Mouse (Mus musculus): ENCODE data around the gene Rps17. TPM values are rescaled to one million over a fixed set of nuclear protein-coding genes. Genes with fewer than 3 reads are reported as not detected.

The Rps17 gene
- polyA plus RNA-seq (2012), result 31.7 and 36.7 TPM in 2 replicates

- Histone ChIP-seq H3K4me1 (ENCODE audit: control insufficient read depth) (peaks cover 38% of the 10 kb centered on the region), H3K36me3 (ENCODE audit: control insufficient read depth) (peaks cover 47% of the 10 kb centered on the region), H3K4me3 (replicated peaks) (peak within 1 kb of the TSS; percentile 90), H3K9me3 (ENCODE audit: control insufficient read depth, low read length) (no peaks in the 10 kb centered on the region), H3K27me3 (ENCODE audit: control insufficient read depth) (peaks cover 6% of the 10 kb centered on the region; the same call in 1 of the 2 replicates)
- TF ChIP-seq GATA1 (IDR thresholded peaks at IDR 0.05; ENCODE audit: low read length) (no peak), TAL1 (IDR thresholded peaks at IDR 0.05; ENCODE audit: low read length) (no peak)
These were observed at the start of gene Rps17 for GRCm38 (mm10) chr7:81344544-81345446. Rps17 (minus strand) TSS chr7:81345254.

DNA sequence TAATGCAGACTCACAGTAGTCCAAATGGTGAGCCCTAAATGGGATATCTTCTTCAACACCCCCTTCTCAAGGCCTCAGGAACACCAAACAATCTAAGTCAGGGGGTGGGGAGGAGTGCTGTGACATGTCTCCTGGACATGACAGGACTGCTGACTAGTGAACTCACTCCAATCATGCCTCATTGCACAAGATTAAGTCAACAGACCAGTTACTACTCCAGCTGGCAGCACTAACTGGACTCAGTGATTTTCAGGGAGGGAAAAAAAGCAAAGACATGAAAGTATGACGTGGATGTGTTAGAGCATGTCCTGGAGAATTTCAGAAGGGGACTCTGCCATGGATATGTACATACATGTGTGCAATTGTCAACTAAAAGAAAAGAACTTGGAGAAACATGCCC is 34.3 kb upstream of the Rps17 start:
- no peaks in the 10 kb centered on the region for H3K9me3 ChIP-seq (ENCODE audit: control insufficient read depth, low read length)
- TF ChIP-seq TAL1 (IDR thresholded peaks at IDR 0.05; ENCODE audit: low read length), result no peak
- TF ChIP-seq GATA1 (IDR thresholded peaks at IDR 0.05; ENCODE audit: low read length), result no peak
- H3K4me3 ChIP-seq (replicated peaks), result no peak overlapping the region
- H3K4me1 ChIP-seq (ENCODE audit: control insufficient read depth), result no peaks in the 10 kb centered on the region
- H3K36me3 ChIP-seq (ENCODE audit: control insufficient read depth), result no peaks in the 10 kb centered on the region
- no peaks in the 10 kb centered on the region for H3K27me3 ChIP-seq (ENCODE audit: control insufficient read depth)

DNA sequence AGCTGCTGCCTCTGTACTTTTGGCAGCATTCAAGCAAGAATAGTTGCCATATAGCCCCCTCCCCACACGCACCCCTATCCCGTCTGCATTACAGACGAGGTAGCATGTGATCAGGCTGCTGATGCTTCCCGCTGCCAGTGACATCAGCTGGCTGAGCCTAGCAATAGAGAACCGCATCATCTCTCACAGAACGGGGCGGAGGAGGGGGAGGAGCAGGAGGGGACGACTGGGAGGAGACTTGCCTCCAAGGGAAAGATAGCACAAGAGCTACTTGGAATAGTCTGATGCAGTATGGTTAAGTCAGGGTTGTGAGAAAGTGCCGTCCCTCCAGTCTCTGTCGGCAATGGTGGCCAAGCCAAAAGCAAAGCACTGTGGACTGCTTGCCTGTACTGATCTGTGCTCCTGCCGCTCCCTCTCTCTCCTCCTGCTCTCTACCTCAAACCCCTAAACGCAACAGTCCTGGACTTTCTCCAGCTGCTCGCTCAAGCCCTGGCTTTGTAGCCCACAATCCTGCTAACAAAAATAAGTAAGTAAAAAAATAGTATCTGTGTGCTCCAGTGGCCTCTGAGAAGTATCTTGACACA is 27.4 kb upstream of the Rps17 start:
- TF ChIP-seq GATA1 (IDR thresholded peaks at IDR 0.05; ENCODE audit: low read length) (no peak), TAL1 (IDR thresholded peaks at IDR 0.05; ENCODE audit: low read length) (no peak)
- Histone ChIP-seq H3K36me3 (ENCODE audit: control insufficient read depth) (no peaks in the 10 kb centered on the region), H3K9me3 (ENCODE audit: control insufficient read depth, low read length) (no peaks in the 10 kb centered on the region), H3K4me3 (replicated peaks) (no peak overlapping the region), H3K4me1 (ENCODE audit: control insufficient read depth) (peaks cover 2% of the 10 kb centered on the region; the same call in 1 of the 2 replicates), H3K27me3 (ENCODE audit: control insufficient read depth) (peaks cover 10% of the 10 kb centered on the region)

DNA sequence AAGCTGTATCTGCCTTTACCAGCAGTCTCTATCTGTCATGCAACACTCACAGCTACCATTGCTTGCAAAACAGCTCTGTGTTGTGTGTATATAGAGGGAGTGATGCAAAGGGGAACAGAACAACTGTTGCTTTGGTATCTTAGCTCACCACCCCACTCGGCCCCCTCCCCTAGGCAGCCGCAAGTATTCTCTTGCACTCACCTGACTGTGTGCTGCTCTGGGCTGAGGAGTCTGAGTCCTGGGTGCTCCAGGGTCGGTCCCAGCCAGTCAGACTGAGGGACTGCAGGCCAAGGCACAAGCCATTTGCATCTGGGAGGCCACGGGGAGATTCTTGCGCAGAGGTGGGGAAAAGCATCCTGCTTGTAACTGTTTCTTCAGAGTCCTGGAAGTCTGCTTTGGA is 26.8 kb upstream of the Rps17 start:
- no peaks in the 10 kb centered on the region for H3K9me3 ChIP-seq (ENCODE audit: control insufficient read depth, low read length)
- no peaks in the 10 kb centered on the region for H3K36me3 ChIP-seq (ENCODE audit: control insufficient read depth)
- H3K4me1 ChIP-seq (ENCODE audit: control insufficient read depth), result peaks cover 2% of the 10 kb centered on the region; the same call in 1 of the 2 replicates
- no peak overlapping the region for H3K4me3 ChIP-seq (replicated peaks)
- no peak for TF ChIP-seq TAL1 (IDR thresholded peaks at IDR 0.05; ENCODE audit: low read length)
- no peak for TF ChIP-seq GATA1 (IDR thresholded peaks at IDR 0.05; ENCODE audit: low read length)
- peaks cover 10% of the 10 kb centered on the region for H3K27me3 ChIP-seq (ENCODE audit: control insufficient read depth)

DNA sequence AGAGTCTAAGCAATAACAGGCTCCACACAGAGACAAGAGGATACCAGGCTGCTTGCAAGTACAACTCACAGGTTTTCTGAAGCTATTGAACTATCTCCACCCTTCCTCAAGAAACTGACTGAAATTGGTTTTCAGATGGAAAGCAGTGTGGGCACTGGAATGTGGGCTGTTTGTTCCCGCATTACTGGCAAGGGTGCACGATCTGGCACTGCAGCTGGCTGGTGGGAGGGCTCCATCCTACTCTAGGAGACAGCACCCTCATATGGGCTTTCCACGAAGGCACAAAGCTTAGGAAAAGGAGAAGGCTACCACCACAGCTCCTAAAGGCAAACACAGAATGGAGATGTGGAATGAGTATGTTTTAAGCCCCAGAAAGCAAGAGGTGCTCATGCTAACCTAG is 24.7 kb upstream of the Rps17 start:
- no peaks in the 10 kb centered on the region for H3K9me3 ChIP-seq (ENCODE audit: control insufficient read depth, low read length)
- H3K4me3 ChIP-seq (replicated peaks), result no peak overlapping the region
- H3K36me3 ChIP-seq (ENCODE audit: control insufficient read depth), result no peaks in the 10 kb centered on the region
- peaks cover 10% of the 10 kb centered on the region for H3K27me3 ChIP-seq (ENCODE audit: control insufficient read depth)
- TF ChIP-seq TAL1 (IDR thresholded peaks at IDR 0.05; ENCODE audit: low read length) (no peak), GATA1 (IDR thresholded peaks at IDR 0.05; ENCODE audit: low read length) (no peak)
- peaks cover 2% of the 10 kb centered on the region; the same call in 1 of the 2 replicates for H3K4me1 ChIP-seq (ENCODE audit: control insufficient read depth)

DNA sequence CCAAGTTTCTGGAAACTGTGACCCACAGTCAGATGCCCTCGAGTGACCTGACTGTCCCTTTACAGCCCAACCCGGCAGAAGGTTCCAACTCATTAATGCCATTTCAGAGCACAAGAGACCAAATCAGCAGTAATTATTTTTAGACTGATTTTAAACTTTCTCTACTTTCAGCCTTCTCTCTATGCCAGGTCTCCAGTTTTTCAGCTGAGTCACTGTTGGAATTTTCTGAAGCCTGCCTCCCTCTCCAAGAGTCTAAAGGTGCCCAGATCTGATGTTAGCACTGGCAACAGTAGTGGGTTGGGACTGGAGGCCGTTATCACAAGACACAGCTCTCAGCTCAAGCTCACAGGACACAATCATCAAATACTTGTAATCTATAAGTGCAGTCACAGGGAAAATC is 22.9 kb upstream of the Rps17 start:
- H3K27me3 ChIP-seq (ENCODE audit: control insufficient read depth), result peaks cover 6% of the 10 kb centered on the region
- H3K4me3 ChIP-seq (replicated peaks), result no peak overlapping the region
- H3K9me3 ChIP-seq (ENCODE audit: control insufficient read depth, low read length), result no peaks in the 10 kb centered on the region
- H3K4me1 ChIP-seq (ENCODE audit: control insufficient read depth), result peaks cover 2% of the 10 kb centered on the region; the same call in 1 of the 2 replicates
- TF ChIP-seq TAL1 (IDR thresholded peaks at IDR 0.05; ENCODE audit: low read length), result no peak
- TF ChIP-seq GATA1 (IDR thresholded peaks at IDR 0.05; ENCODE audit: low read length), result no peak
- H3K36me3 ChIP-seq (ENCODE audit: control insufficient read depth), result no peaks in the 10 kb centered on the region

DNA sequence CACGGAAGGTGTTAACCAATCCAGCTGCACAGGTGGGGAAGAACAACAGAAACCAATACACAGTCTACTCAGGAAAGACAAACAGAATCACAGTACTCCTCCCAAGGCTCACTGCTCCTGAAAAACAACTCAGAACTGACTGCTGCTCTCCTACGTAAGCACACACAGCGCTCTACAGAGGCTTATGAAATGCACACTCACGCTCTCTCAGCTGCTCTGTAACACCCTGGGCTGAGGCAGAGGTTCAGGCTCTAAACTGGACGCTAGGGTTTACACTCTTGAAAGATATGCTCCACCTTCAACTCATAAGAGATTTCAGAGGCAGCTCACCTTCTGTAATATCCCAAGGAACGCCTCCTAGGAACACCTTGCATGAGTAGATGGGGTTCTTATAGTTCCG is 11.9 kb upstream of the Rps17 start:
- Histone ChIP-seq H3K9me3 (ENCODE audit: control insufficient read depth, low read length) (no peaks in the 10 kb centered on the region), H3K27me3 (ENCODE audit: control insufficient read depth) (peaks cover 7% of the 10 kb centered on the region)
- TF ChIP-seq GATA1 (IDR thresholded peaks at IDR 0.05; ENCODE audit: low read length), result no peak
- TF ChIP-seq TAL1 (IDR thresholded peaks at IDR 0.05; ENCODE audit: low read length), result no peak

DNA sequence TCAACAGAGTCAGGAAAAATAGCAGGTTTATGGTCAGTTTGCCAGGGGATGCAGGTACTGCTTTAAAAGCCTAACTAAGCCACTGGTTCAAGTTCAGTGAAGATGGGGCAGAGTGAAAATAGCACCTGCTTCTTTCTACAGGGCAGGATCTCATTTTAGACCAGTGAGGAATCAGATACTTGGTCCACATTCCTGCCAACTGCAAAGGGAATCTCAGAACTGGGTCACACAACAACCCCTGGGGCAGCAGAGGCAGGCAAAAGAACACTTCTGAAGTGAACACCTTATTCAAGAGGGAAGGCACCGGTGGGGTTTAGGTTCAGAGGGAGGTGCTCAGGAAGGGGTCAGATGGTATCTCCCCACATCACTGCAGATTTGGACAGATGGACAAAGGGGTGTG is 11.3 kb upstream of the Rps17 start:
- Histone ChIP-seq H3K27me3 (ENCODE audit: control insufficient read depth) (peaks cover 6% of the 10 kb centered on the region), H3K9me3 (ENCODE audit: control insufficient read depth, low read length) (no peaks in the 10 kb centered on the region), H3K36me3 (ENCODE audit: control insufficient read depth) (no peaks in the 10 kb centered on the region), H3K4me1 (ENCODE audit: control insufficient read depth) (no peaks in the 10 kb centered on the region), H3K4me3 (replicated peaks) (no peak overlapping the region)
- no peak for TF ChIP-seq GATA1 (IDR thresholded peaks at IDR 0.05; ENCODE audit: low read length)
- no peak for TF ChIP-seq TAL1 (IDR thresholded peaks at IDR 0.05; ENCODE audit: low read length)

More for the DNA sequence above, 11.9 kb upstream of the Rps17 start:
- Histone ChIP-seq H3K36me3 (ENCODE audit: control insufficient read depth) (no peaks in the 10 kb centered on the region), H3K4me1 (ENCODE audit: control insufficient read depth) (no peaks in the 10 kb centered on the region), H3K4me3 (replicated peaks) (no peak overlapping the region)

GRCm38 (mm10) chr7:81355746-81356145 is 10.7 kb upstream of the Rps17 start:
- no peak for TF ChIP-seq TAL1 (IDR thresholded peaks at IDR 0.05; ENCODE audit: low read length)
- no peak for TF ChIP-seq GATA1 (IDR thresholded peaks at IDR 0.05; ENCODE audit: low read length)
- Histone ChIP-seq H3K36me3 (ENCODE audit: control insufficient read depth) (no peaks in the 10 kb centered on the region), H3K4me1 (ENCODE audit: control insufficient read depth) (no peaks in the 10 kb centered on the region), H3K27me3 (ENCODE audit: control insufficient read depth) (peaks cover 6% of the 10 kb centered on the region), H3K9me3 (ENCODE audit: control insufficient read depth, low read length) (no peaks in the 10 kb centered on the region), H3K4me3 (replicated peaks) (no peak overlapping the region)
